Mouse (Mus musculus): Measurements from ENCODE around the gene Grin3b.
A peak's percentile ranks its signal among the peaks of the same experiment; 100 is the strongest.

Gene Grin3b

GRCm38 (mm10) chr10:79988506-79989271, 18.2 kb downstream of the Grin3b start, which contains the start of gene Cnn2:
Cnn2 (plus strand) TSS chr10:79988584.
- DNase-seq (ENCODE audit: low spot score in 2 of 2), result no peak

- no peak for DNase-seq (ENCODE audit: low spot score in 2 of 2)
Measured at GRCm38 (mm10) chr10:79989272-79989786, 18.8 kb downstream of the Grin3b start.

DNA sequence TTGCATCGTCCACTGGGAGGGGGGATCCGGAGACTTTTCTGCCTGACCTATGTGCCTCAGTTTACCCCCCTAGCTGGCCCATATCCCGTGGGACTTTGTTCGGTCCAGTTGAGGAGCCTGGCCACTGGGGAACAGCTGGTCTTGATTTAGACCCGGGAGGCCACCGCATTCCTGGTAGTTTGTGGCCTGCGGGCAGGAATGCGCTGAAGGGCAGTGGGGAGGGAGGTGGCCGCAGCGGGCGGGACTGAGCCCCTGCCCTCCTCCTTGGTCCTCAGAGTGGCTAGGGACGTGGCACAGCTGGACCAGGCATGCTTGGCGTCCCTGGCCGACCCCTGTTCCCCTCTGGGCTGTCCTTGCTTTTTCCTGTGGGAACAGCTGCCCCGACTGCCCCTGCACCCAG, 19.4 kb downstream of the Grin3b start:
- no peak for DNase-seq (ENCODE audit: low spot score in 2 of 2)

DNA sequence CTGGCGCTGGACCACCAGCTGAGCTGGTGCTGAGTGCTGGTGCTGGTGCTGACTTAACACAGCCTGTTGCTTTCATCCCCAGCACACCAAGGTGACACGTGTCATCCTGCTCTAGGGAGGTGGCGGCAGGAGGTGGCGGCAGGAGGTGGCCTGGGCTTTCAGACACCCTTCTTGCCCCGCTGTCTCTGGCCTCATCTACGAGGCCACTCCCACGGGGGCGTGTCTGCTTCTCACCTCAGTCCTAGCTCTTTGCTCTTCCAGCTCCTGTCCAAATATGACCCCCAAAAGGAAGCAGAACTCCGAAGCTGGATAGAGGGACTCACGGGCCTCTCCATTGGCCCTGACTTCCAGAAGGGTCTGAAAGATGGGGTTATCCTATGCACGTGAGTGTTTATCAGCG, 20.6 kb downstream of the Grin3b start:
- DNase-seq (ENCODE audit: low spot score in 2 of 2), result no peak

DNA sequence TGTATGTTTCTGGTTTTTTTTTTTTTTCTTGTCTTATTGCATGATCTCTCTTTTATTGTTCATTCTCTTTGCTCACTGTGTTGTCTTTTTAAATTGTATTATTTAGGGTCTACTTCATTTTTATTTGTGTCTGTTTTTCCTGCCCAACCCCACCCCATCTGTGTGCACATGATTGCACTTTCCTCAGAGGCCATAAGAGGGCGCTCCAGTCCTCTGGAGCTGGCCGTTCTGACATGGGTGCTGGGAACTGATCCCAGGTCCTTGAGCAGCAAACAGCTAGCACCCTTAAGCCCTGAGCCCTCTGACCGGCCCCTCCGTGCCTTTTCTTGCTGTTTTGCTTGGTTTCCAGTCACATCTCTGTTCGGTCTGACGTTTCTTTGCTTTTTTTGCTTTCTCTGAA, 21.0 kb downstream of the Grin3b start:
- no peak for DNase-seq (ENCODE audit: low spot score in 2 of 2)

- DNase-seq (ENCODE audit: low spot score in 2 of 2), result no peak
Measured at GRCm38 (mm10) chr10:79994397-79995115, 24.0 kb downstream of the Grin3b start.

- no peak for DNase-seq (ENCODE audit: low spot score in 2 of 2)
Measured at GRCm38 (mm10) chr10:79995636-79996035, 25.1 kb downstream of the Grin3b start.

- DNase-seq (ENCODE audit: low spot score in 2 of 2), result peak; percentile 94 to 95
Measured at GRCm38 (mm10) chr10:79996272-79997033, 25.9 kb downstream of the Grin3b start, which contains the start of gene Abca7. Abca7 (plus strand) TSS chr10:79996494.

DNA sequence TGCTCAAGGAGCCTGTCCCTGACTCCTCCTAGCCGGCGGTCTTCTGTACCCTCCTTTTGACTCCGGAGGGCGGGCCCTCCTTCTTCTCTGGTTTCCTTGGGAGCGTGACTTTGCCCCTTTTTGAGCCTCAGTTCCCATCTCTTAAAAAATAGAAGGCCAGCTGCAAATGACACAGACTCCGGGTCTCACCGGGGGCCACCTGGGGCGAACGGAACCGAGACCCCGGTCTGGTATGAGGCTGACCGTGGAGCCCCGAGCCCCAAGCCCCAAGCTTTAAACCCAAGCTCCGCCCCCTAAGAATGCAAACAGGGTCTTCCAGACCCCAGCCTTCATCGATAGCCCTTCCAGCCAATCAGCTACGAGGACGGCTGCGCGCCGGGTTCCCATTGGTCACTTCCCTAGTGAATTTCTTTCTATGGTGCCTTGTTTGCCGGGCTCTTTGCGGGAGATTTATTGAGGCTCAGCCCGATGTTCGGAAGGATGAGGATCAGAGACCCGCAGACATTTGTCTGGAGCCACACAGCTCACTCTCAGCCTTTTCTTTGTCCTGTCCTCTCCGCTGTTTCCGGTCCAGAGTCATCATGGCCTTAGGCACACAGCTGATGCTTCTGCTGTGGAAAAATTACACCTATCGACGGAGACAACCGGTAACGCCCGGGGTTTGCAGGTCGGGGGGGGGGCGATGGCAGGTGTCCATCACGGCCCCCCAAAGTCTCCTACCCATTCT, 26.7 kb downstream of the Grin3b start:
- peak; percentile 73 to 76 for DNase-seq (ENCODE audit: low spot score in 2 of 2)

DNA sequence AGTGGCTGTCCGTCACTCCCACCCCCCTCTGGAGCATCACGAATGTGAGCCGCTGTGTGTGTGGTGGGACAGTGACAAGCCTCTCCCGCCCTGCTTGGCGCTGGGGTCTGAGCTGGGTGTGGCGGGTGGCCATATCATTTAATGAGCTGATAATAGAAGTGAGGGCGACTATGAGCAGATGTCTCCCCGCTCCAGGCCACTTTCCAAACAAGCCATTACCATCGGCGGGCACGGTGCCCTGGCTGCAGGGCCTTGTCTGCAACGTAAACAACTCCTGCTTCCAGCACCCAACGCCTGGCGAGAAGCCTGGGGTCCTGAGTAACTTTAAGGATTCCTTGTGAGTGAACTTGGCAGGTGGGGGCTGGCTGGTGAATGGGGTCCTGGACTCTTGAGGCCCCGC, 27.3 kb downstream of the Grin3b start:
- no peak for DNase-seq (ENCODE audit: low spot score in 2 of 2)

GRCm38 (mm10) chr10:80001945-80002344, 31.4 kb downstream of the Grin3b start:
- no peak for DNase-seq (ENCODE audit: low spot score in 2 of 2)

DNA sequence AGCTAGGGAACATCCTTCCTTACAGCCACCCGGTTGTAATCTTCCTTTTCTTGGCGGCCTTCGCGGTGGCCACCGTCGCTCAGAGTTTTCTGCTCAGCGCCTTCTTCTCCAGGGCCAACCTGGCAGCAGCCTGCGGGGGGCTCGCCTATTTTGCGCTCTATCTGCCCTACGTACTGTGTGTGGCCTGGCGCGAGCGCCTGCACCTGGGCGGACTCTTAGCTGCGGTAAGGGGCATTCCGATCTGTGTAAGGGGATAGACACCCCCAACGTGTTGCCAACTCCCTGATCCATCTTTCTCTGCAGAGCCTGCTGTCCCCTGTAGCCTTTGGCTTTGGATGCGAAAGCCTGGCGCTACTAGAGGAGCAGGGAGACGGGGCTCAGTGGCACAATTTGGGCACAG, 32.3 kb downstream of the Grin3b start:
- DNase-seq (ENCODE audit: low spot score in 2 of 2), result no peak

- DNase-seq (ENCODE audit: low spot score in 2 of 2), result no peak
Measured at GRCm38 (mm10) chr10:80003374-80004232, 33.1 kb downstream of the Grin3b start.

GRCm38 (mm10) chr10:80004233-80004705, 33.8 kb downstream of the Grin3b start:
- DNase-seq (ENCODE audit: low spot score in 2 of 2), result no peak

DNA sequence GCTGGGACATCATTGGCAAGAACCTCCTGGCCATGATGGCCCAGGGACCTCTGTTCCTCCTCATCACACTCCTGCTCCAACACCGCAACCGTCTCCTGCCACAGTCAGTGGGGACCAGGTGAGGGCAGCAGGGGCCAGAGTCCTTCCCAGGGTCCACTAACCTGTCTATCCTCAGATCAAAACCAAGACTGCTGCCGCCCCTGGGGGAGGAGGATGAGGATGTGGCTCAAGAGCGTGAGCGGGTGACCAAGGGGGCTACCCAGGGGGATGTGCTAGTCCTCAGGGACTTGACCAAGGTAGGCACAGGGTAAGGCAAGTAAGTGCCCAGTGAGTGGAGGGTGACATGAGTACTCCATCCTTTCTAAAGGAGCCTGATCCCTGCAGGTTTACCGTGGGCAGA, 41.2 kb downstream of the Grin3b start:
- DNase-seq (ENCODE audit: low spot score in 2 of 2), result no peak

DNA sequence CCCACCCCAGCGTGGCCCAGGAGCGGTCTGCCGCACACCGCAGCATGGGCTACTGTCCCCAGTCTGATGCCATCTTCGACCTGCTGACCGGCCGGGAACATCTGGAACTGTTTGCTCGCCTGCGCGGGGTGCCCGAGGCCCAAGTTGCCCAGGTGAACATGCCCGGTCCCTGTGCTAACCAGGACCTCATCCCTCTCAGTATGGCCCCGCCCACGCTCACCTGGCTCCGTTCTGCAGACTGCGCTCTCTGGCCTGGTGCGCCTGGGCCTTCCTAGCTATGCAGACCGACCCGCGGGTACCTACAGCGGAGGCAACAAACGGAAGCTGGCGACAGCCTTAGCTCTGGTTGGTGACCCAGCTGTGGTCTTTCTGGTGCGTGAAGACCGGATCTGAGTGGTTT, 43.1 kb downstream of the Grin3b start:
- no peak for DNase-seq (ENCODE audit: low spot score in 2 of 2)

- no peak for DNase-seq (ENCODE audit: low spot score in 2 of 2)
Measured at GRCm38 (mm10) chr10:80014484-80015290, 44.2 kb downstream of the Grin3b start.

DNA sequence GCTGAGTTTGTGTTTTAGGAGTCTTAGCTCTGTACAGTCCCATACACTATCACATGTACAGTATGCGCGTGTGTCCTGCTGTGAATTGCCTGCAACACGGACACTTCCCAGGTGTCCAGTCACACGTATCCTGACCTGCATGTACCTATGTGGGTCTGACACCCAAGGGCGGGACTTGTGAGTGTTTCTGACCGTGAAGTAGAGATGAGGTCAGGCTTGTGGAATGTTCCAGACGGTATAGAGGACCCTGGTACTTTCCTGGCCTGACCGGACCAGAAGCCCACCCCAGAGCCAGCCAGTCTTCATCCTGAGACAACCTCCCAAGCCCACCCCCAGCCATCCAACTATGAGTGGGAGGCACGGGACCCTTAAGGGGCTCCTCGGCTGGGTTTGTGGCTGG, 45.1 kb downstream of the Grin3b start:
- no peak for DNase-seq (ENCODE audit: low spot score in 2 of 2)

DNA sequence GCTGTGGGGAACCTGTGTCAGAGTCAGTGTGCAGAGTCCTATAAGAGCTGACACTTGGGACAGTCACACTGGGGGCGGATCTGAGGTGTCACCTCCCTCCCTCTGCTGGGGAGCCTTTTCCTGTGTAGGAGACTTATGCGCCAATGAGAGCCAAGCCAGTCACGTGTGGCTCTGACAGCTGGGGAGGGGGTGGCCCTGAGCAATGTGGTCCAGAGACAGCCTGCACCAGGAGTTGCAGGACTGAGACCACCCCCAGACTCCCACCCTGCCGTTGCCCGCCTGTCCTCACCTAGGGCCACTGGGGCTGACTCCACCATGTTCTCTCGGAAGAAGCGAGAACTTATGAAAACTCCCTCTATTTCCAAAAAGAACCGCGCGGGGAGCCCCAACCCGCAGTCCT, 46.0 kb downstream of the Grin3b start, which contains the start of gene Arhgap45:
TSS of gene Arhgap45 (plus strand) at position 143 of the 400 bp plus-strand sequence.
- DNase-seq (ENCODE audit: low spot score in 2 of 2), result no peak

Data from frontal cortex, postnatal 36 days (tissue).